Mouse (Mus musculus) MEL (cell line): Measurements from ENCODE around the gene Olfr1436.

Experiments used
- CTCF ChIP-seq, 3 experiments: IDR thresholded peaks in 2 of 3; conservative IDR thresholded peaks in 1 of 3; 2 replicates each; pipeline ENCODE4 v1.5.1; 2011 to 2012; ENCODE audit warnings: low read length in 3 of 3, low read depth in 2 of 3, mild to moderate bottlenecking in 2 of 3, improper control_type of control experiment in 1 of 3, inconsistent platforms in 1 of 3, mixed read lengths in 1 of 3, moderate library complexity in 1 of 3; ENCODE audit not compliant: control insufficient read depth in 1 of 3, insufficient read depth in 1 of 3, poor library complexity in 1 of 3, severe bottlenecking in 1 of 3
- ZC3H11A ChIP-seq: IDR thresholded peaks from 2 replicates; pipeline ENCODE4 v1.6.1; 2012; ENCODE audit warnings: low read depth, mild to moderate bottlenecking, inconsistent platforms, low read length, improper control_type of control experiment
- ZKSCAN1 ChIP-seq: IDR thresholded peaks from 2 replicates; pipeline ENCODE4 v1.6.1; 2012; ENCODE audit warnings: low read depth, mild to moderate bottlenecking, inconsistent platforms, low read length, improper control_type of control experiment, moderate library complexity

- TF ChIP-seq CTCF (IDR thresholded peaks at IDR 0.05 in 2 of 3, conservative IDR thresholded peaks at IDR 0.05 in 1 of 3; ENCODE audit: control insufficient read depth in 1 of 3, insufficient read depth in 1 of 3, low read depth in 2 of 3, low read length in 3 of 3, poor library complexity in 1 of 3, severe bottlenecking in 1 of 3): no peak
- TF ChIP-seq ZKSCAN1: no peak
- TF ChIP-seq ZC3H11A: no peak
These were observed 6.0 kb downstream of the Olfr1436 start for GRCm38 (mm10) chr19:12292979-12293378.
